Mouse (Mus musculus) CD4-positive, CD25-positive, alpha-beta regulatory T cell, adult 9 weeks (primary cell): Measurements from ENCODE around the gene Mug1. TPM values are rescaled to one million over a fixed set of nuclear protein-coding genes. Genes with fewer than 3 reads are reported as not detected.

ENCODE experiments used
- polyA plus RNA-seq: library from polyadenylated mRNA; unstranded; fragments of 100-300 nt; shearing (Covaris generic); gene quantifications from one replicate; pipeline ENCODE4 v1.2.1, GENCODE M21; 2017

The Mug1 gene
- not detected for polyA plus RNA-seq

GRCm38 (mm10) chr6:121838271-121838670 lies at the start of gene Mug1:
Gene Mug1 (plus strand): TSS chr6:121838541.

Other genes with a start within 250 kb of the Mug1 start
- gene A2m, start 203.2 kb upstream of the Mug1 start, polyA plus RNA-seq, result not detected
- not detected for gene Gm7298, start 105.6 kb upstream of the Mug1 start, polyA plus RNA-seq
- gene Mug2, start 168.2 kb downstream of the Mug1 start, polyA plus RNA-seq, result not detected